Mouse (Mus musculus) liver, postnatal 0 days (tissue): ENCODE data around the gene Eri3.

Experiments
- CTCF ChIP-seq: sonication (generic); IDR thresholded peaks from 2 replicates; pipeline ENCODE4 v1.5.1; 2016; ENCODE audit warnings: antibody characterized with exemption, low read depth
- EP300 ChIP-seq: IDR thresholded peaks from 2 replicates; pipeline ENCODE4 v1.6.1; 2016; ENCODE audit warnings: antibody characterized with exemption, low read depth, mild to moderate bottlenecking

- TF ChIP-seq EP300 (no peak), CTCF (no peak)
Observed at GRCm38 (mm10) chr4:117606831-117607610, 56.9 kb downstream of the Eri3 start.
